Mouse (Mus musculus): ENCODE results near the gene Copz2.

DNA sequence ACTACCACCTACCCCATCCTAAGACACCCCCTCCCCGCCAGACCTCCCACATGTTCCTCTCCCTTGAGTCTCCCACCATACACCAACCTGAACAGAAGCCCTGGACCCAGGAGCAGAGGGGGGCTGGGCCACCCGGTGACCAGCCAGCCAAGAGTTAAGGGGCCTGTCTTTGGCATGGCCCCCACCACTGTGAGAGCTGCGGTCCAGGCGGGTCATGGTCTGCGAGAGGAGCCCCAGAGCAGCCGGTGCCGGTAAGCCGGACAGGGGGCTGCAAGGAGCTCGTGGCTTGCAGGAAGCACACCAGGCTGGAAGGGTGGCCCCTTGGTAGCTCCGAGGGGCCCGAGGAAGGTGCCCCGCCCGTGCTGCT lies 26.2 kb upstream of the Copz2 start:
- TF ChIP-seq GATA1 (IDR thresholded peaks at IDR 0.05; ENCODE audit: low read length) (no peak), TAL1 (IDR thresholded peaks at IDR 0.05; ENCODE audit: low read length) (no peak)
